ENCODE assay signal across 16 mouse cellular contexts in the genomic region with DNA sequence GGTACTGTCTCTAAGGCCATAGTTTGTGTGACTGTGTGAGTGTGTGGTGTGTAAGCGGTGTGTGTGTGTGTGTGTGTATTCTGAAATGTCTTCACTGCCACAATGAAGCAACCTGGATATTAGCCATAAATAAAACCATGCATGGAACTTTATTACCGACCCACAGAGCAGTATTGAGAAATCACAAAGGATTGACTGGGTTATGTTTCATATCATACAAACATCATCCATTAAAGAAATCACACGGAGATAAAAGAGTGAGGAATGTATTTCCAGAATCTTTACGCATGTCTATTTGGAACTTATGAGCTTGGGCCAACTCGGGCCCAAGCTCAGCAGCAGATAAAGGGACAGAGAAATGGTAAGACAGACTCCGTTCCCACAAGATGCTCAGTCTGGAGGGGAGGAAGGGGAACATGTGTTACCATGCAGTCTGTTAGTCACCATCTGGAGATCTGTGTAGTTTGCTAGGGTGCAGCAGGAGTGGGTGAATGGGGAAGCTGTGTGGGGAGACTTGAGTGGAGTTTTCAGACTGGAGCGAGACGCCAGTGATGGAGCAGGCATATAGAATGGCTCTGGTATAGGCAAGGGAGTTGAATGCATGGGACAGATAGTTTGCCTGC.
DNase-seq lines count a peak whose midpoint lies in the region; ATAC-seq lines count a peak whose summit lies in the region.
"Had no signal": no experiment of that assay in that cellular context is flagged by ENCODE, and none has a peak within 500 bp of the region (broad histone marks: within the 10 kb centered on the region; RNA-seq: fewer than 3 reads in every experiment).

No protein-coding gene starts in this region.

- WGBS in forebrain, embryonic 13.5 days, result 88% methylated on average over 8 of the region's 8 CpGs
- WGBS in forebrain, embryonic 12.5 days, result 92% methylated on average over 8 of the region's 8 CpGs
- 92% methylated on average over 8 of the region's 8 CpGs for WGBS in midbrain, embryonic 11.5 days

- intact Hi-C loops in gastrocnemius, postnatal 36 days (cut with DNase I), result no loop called here

- ATAC-seq in forebrain, embryonic 13.5 days, result peak; percentile 75; the same call in 1 of the 2 replicates
- no peak for ATAC-seq in forebrain, embryonic 12.5 days (ENCODE audit: low FRiP score)
- no peak for ATAC-seq in midbrain, embryonic 11.5 days (ENCODE audit: low FRiP score)

- DNase-seq in right cerebral cortex, adult 18-20 months, result peak; percentile 39
- no peak for DNase-seq in right cerebral cortex, postnatal 4 days
- peak; percentile 19 to 28 for DNase-seq in layer of hippocampus, postnatal 10 days (ENCODE audit: low spot score in 2 of 2)
- peak; percentile 14 for DNase-seq in right cerebral cortex, postnatal 36 days (ENCODE audit: low spot score in 2 of 2)
- DNase-seq in midbrain, embryonic 11.5 days (ENCODE audit: low spot score, missing footprints), result no peak
- no peak for DNase-seq in gastrocnemius, postnatal 36 days
- DNase-seq: heart, adult 2 months; heart, postnatal 10 days; kidney, adult 18-20 months; kidney, postnatal 36 days; liver; midbrain, embryonic 14.5 days had no signal

- H3K27me3 ChIP-seq in forebrain, embryonic 13.5 days, result no peaks in the 10 kb centered on the region
- no peaks in the 10 kb centered on the region for H3K27me3 ChIP-seq in forebrain, embryonic 12.5 days
- H3K27me3 ChIP-seq in midbrain, embryonic 11.5 days (ENCODE audit: control insufficient read depth, insufficient read depth, low read length), result no peaks in the 10 kb centered on the region
- H3K27me3 ChIP-seq: embryonic facial prominence, embryonic 13.5 days; hindbrain, embryonic 15.5 days had no signal

- H3K9me3 ChIP-seq in forebrain, embryonic 13.5 days (replicated peaks), result no peaks in the 10 kb centered on the region
- no peaks in the 10 kb centered on the region for H3K9me3 ChIP-seq in forebrain, embryonic 12.5 days
- no peaks in the 10 kb centered on the region for H3K9me3 ChIP-seq in midbrain, embryonic 11.5 days (ENCODE audit: control insufficient read depth, low read length)
- H3K9me3 ChIP-seq: embryonic facial prominence, embryonic 13.5 days; hindbrain, embryonic 15.5 days had no signal

- peak overlapping the region; percentile 49; the same call in 1 of the 2 replicates for H3K27ac ChIP-seq in forebrain, embryonic 13.5 days
- no peak overlapping the region for H3K27ac ChIP-seq in forebrain, embryonic 12.5 days
- no peak overlapping the region for H3K27ac ChIP-seq in midbrain, embryonic 11.5 days (ENCODE audit: low read depth, low read length)
- H3K27ac ChIP-seq: embryonic facial prominence, embryonic 13.5 days; heart, adult 2 months; hindbrain, embryonic 15.5 days had no signal

- H3K36me3 ChIP-seq in forebrain, embryonic 13.5 days (ENCODE audit: poor library complexity, severe bottlenecking), result no peaks in the 10 kb centered on the region
- H3K36me3 ChIP-seq in forebrain, embryonic 12.5 days (replicated peaks), result no peaks in the 10 kb centered on the region
- H3K36me3 ChIP-seq in midbrain, embryonic 11.5 days (ENCODE audit: control insufficient read depth, insufficient read depth, low read length), result no peaks in the 10 kb centered on the region
- H3K36me3 ChIP-seq: embryonic facial prominence, embryonic 13.5 days; hindbrain, embryonic 15.5 days had no signal

- no peak overlapping the region for H3K9ac ChIP-seq in forebrain, embryonic 13.5 days
- H3K9ac ChIP-seq in forebrain, embryonic 12.5 days, result no peak overlapping the region
- no peak overlapping the region for H3K9ac ChIP-seq in midbrain, embryonic 11.5 days (ENCODE audit: low read length)
- H3K9ac ChIP-seq: embryonic facial prominence, embryonic 13.5 days; hindbrain, embryonic 15.5 days had no signal

- no peaks in the 10 kb centered on the region for H3K4me1 ChIP-seq in forebrain, embryonic 13.5 days
- H3K4me1 ChIP-seq in forebrain, embryonic 12.5 days, result no peaks in the 10 kb centered on the region
- no peaks in the 10 kb centered on the region for H3K4me1 ChIP-seq in midbrain, embryonic 11.5 days (ENCODE audit: control insufficient read depth, insufficient read depth, low read length)
- H3K4me1 ChIP-seq: embryonic facial prominence, embryonic 13.5 days; hindbrain, embryonic 15.5 days had no signal

- H3K4me2 ChIP-seq in forebrain, embryonic 13.5 days, result no peak overlapping the region
- H3K4me2 ChIP-seq in forebrain, embryonic 12.5 days, result no peak overlapping the region
- no peak overlapping the region for H3K4me2 ChIP-seq in midbrain, embryonic 11.5 days
- H3K4me2 ChIP-seq: embryonic facial prominence, embryonic 13.5 days; hindbrain, embryonic 15.5 days had no signal

- H3K4me3 ChIP-seq in forebrain, embryonic 13.5 days, result no peak overlapping the region
- H3K4me3 ChIP-seq in forebrain, embryonic 12.5 days (replicated peaks), result no peak overlapping the region
- H3K4me3 ChIP-seq in midbrain, embryonic 11.5 days (ENCODE audit: low read depth, low read length), result no peak overlapping the region
- H3K4me3 ChIP-seq: embryonic facial prominence, embryonic 13.5 days; heart, adult 2 months; hindbrain, embryonic 15.5 days had no signal

Comparison
In these comparisons a context has a peak if more than half of its experiments do, and no peak if none do; other contexts are left out.
1. DNase-seq: peak in right cerebral cortex, adult 18-20 months (single experiment), layer of hippocampus, postnatal 10 days (2 of 2) and right cerebral cortex, postnatal 36 days (2 of 2); none in right cerebral cortex, postnatal 4 days (single experiment), midbrain, embryonic 11.5 days (single experiment) and gastrocnemius, postnatal 36 days (0 of 2).